Mouse (Mus musculus) gastrocnemius, postnatal 4 days (tissue): ENCODE results near the gene Ccdc136. TPM values are rescaled to one million over a fixed set of nuclear protein-coding genes. Genes with fewer than 3 reads are reported as not detected.

Experiments
- DNase-seq, 2 experiments: peaks; one replicate each; pipeline ENCODE4 v3.0.0; 2021 to 2022; ENCODE audit warnings: low spot score in 2 of 2, mixed read lengths in 2 of 2
- microRNA-seq: library from miRNA; unstranded; fragments of <30 nt; microRNA quantifications from one replicate; pipeline ENCODE4 v1.2.0, GENCODE M21; 2021
- total RNA-seq, 2 experiments: library from RNA; stranded (reverse); gene quantifications; 2 replicates each; pipeline ENCODE4 v1.2.3; 2021

The Ccdc136 gene
- total RNA-seq, 2 experiments from 2014 or later = 20.1 to 28.9 TPM

GRCm38 (mm10) chr6:29434911-29435691 lies 39.0 kb downstream of the Ccdc136 start:
- peak; percentile 79 to 88 for DNase-seq

- peak; percentile 50 to 75 for DNase-seq
These were observed 39.9 kb downstream of the Ccdc136 start for GRCm38 (mm10) chr6:29435940-29436451.

- peak; percentile 71 to 82 for DNase-seq
These were observed 40.4 kb downstream of the Ccdc136 start for GRCm38 (mm10) chr6:29436461-29436934.

- peak in 1 of 2 experiments; percentile 64 for DNase-seq
These were observed 43.1 kb downstream of the Ccdc136 start for GRCm38 (mm10) chr6:29439251-29439650.

GRCm38 (mm10) chr6:29439789-29440188 lies 43.7 kb downstream of the Ccdc136 start:
- DNase-seq = no peak

- DNase-seq = peak in 1 of 2 experiments; percentile 58
These were observed 48.7 kb downstream of the Ccdc136 start for GRCm38 (mm10) chr6:29444773-29445172.

GRCm38 (mm10) chr6:29445354-29445753 lies 49.2 kb downstream of the Ccdc136 start:
- no peak for DNase-seq

GRCm38 (mm10) chr6:29449858-29450257 lies 53.7 kb downstream of the Ccdc136 start:
- no peak for DNase-seq

- DNase-seq = no peak
These were observed 54.6 kb downstream of the Ccdc136 start for GRCm38 (mm10) chr6:29450667-29451066.

- no peak for DNase-seq
These were observed 65.4 kb downstream of the Ccdc136 start for GRCm38 (mm10) chr6:29461502-29461901.

- no peak for DNase-seq
These were observed 67.3 kb downstream of the Ccdc136 start for GRCm38 (mm10) chr6:29463388-29463787.

- DNase-seq = peak; percentile 84 to 92
These were observed 71.7 kb downstream of the Ccdc136 start, which contains the start of gene Atp6v1f for GRCm38 (mm10) chr6:29467583-29468354. TSS of gene Atp6v1f (plus strand) at chr6:29467718.

GRCm38 (mm10) chr6:29468851-29469250 lies 72.7 kb downstream of the Ccdc136 start:
- DNase-seq = no peak

- DNase-seq = no peak
These were observed 75.0 kb downstream of the Ccdc136 start, which contains the start of gene Atp6v1fnb for GRCm38 (mm10) chr6:29471137-29471536. TSS of gene Atp6v1fnb (plus strand) at chr6:29471437.

GRCm38 (mm10) chr6:29473941-29474691 lies 78.0 kb downstream of the Ccdc136 start:
- DNase-seq = peak in 1 of 2 experiments; percentile 59

- no peak for DNase-seq
These were observed 78.6 kb downstream of the Ccdc136 start for GRCm38 (mm10) chr6:29474736-29475135.

Small RNAs within 50 kb of the gene (microRNA-seq; reads per million reads assigned to microRNA genes)
- gene Gm26220 (not detected), gene Gm44354 (not detected)

Other genes with a start within 250 kb of the Ccdc136 start
- 10 to 100 TPM; 20.6 to 21.7 TPM for gene Rbm28, start 231.3 kb upstream of the Ccdc136 start, total RNA-seq
- gene Prrt4, start 216.7 kb upstream of the Ccdc136 start, total RNA-seq = 1 to 10 TPM; 1.0 to 1.4 TPM
- 10 to 100 TPM; 25.3 to 29.8 TPM for gene Impdh1, start 179.9 kb upstream of the Ccdc136 start, total RNA-seq
- gene Hilpda, start 123.8 kb upstream of the Ccdc136 start, total RNA-seq = 1 to 10 TPM; 7.5 to 9.5 TPM
- under 1 TPM in 1 of 2 experiments, not detected in 1; 0.31 TPM for gene Fam71f2, start 116.7 kb upstream of the Ccdc136 start, total RNA-seq
- gene Fam71f1, start 77.2 kb upstream of the Ccdc136 start, total RNA-seq = not detected
- gene Calu, start 48.2 kb upstream of the Ccdc136 start, total RNA-seq = 100 to 1,000 TPM; 266 to 268 TPM
- gene Opn1sw, start 7.8 kb upstream of the Ccdc136 start, total RNA-seq = under 1 TPM; 0.44 to 0.98 TPM
- 100 to 1,000 TPM; 491 to 520 TPM for gene Flnc, start 36.9 kb downstream of the Ccdc136 start, total RNA-seq
- 10 to 100 TPM; 90.5 to 92.1 TPM for gene Atp6v1f, start 71.4 kb downstream of the Ccdc136 start, total RNA-seq
- not detected for gene Atp6v1fnb, start 75.1 kb downstream of the Ccdc136 start, total RNA-seq
- 10 to 100 TPM; 37.6 to 40.5 TPM for gene Kcp, start 111.6 kb downstream of the Ccdc136 start, total RNA-seq
- gene Irf5, start 130.3 kb downstream of the Ccdc136 start, total RNA-seq = 1 to 10 TPM; 3.7 to 4.5 TPM
- gene Tnpo3, start 213.6 kb downstream of the Ccdc136 start, total RNA-seq = 10 to 100 TPM; 47.2 to 52.3 TPM